Comparison of ENCODE assay signal across 15 mouse cellular contexts in the genomic region with DNA sequence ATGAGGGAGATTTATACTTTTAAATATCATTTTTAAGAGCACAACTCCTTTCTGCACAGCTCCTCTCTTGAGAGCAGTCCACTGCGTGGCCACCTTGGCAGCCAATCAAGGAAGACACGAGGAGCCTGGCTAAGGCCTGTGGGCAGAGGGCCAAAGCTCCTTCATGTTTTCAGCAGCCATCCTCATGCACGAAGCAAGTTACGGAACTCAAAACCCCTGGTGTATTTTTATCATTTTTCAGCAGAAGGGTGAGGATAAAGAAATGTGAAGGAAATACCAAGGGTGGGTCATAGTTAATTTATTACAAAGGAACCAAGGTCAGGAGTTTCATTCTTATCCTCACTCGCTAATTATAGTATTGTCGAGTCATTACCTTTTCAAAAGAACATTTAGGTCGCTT. TPM values are rescaled to one million over a fixed set of nuclear protein-coding genes. Genes with fewer than 3 reads are reported as not detected.
DNase-seq lines count a peak whose midpoint lies in the region; TF ChIP-seq lines count a peak whose summit lies in the region.
"Had no signal": no experiment of that assay in that cellular context is flagged by ENCODE, and none has a peak within 500 bp of the region (broad histone marks: within the 10 kb centered on the region; RNA-seq: fewer than 3 reads in every experiment).

No protein-coding gene starts in this region.

- H3K27ac ChIP-seq in layer of hippocampus, adult 2 months, result no peak overlapping the region
- H3K27ac ChIP-seq: embryonic facial prominence, embryonic 13.5 days; forebrain, embryonic 13.5 days; stomach, embryonic 15.5 days had no signal

- no peak for TF ChIP-seq CTCF in layer of hippocampus, adult 2 months (conservative IDR thresholded peaks at IDR 0.05)

- peak; percentile 30 for DNase-seq in cerebellum, adult 11-12 months
- DNase-seq in cerebellum, adult 9-10 months, result no peak
- peak; percentile 36 for DNase-seq in kidney, postnatal 10 days
- DNase-seq in kidney, adult 11 months, result no peak
- DNase-seq in ovary, postnatal 36 days (ENCODE audit: low spot score), result peak; percentile 24
- DNase-seq in ovary, postnatal 14 days (ENCODE audit: low spot score), result no peak
- DNase-seq in gastrocnemius, postnatal 10 days, result peak; percentile 50
- no peak for DNase-seq in layer of hippocampus, adult 2 months (ENCODE audit: low spot score in 2 of 2)
- DNase-seq: right cerebral cortex, postnatal 4 days; thymus, postnatal 4 days had no signal

- H3K4me3 ChIP-seq in layer of hippocampus, adult 2 months, result no peak overlapping the region
- H3K4me3 ChIP-seq: embryonic facial prominence, embryonic 13.5 days; forebrain, embryonic 13.5 days; liver, embryonic 15.5 days; stomach, embryonic 15.5 days had no signal

RNA-seq across cellular contexts. Expression of a gene that starts 25.3 kb away (rescaled TPM):
- total RNA-seq in gastrocnemius, postnatal 10 days (2021), result under 1 TPM; 0.38 to 0.52 TPM
- under 1 TPM in 1 of 2 experiments, not detected in 1; 0.25 TPM for total RNA-seq in layer of hippocampus, adult 2 months (2021)
- total RNA-seq: G1E had no signal

Comparison
In these comparisons a context has a peak if more than half of its experiments do, and no peak if none do; other contexts are left out.
1. DNase-seq: peak in cerebellum, adult 11-12 months (single experiment), kidney, postnatal 10 days (single experiment), ovary, postnatal 36 days (single experiment) and gastrocnemius, postnatal 10 days (single experiment); none in cerebellum, adult 9-10 months (single experiment), kidney, adult 11 months (single experiment), ovary, postnatal 14 days (single experiment) and layer of hippocampus, adult 2 months (0 of 2).